Comparison of ENCODE assay signal across 9 mouse cellular contexts in the genomic region with DNA sequence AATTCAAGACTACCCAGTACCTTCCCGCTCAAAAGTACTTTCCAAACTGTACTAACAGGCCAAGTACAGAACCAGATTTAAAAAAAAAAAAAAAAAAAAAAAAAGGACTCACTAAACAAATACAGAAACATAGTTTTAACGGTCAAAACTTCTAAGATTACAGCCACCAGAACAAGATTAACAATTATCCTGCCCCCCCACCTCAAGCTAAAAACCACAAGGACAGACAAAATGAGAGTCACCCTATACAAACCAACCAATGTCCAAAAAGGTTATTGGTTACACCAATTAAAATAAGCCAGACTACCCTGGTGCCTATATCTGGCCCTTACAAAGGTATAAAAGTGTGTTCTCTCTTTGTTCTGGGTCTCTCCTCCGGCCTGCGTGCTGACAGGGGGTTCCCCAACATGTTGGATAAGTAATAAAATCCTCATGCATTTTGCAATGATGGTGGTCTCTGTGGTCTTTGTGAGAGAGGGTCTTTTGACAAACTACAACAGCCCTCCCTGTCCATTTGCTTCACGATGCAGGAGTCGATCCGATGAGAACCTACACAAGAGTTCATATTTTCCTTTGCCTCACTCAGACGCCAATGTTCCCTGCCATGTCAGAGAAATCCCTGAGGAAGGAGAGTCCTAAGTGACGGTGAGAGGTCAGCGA. TPM values are rescaled to one million over a fixed set of nuclear protein-coding genes. Genes with fewer than 3 reads are reported as not detected.
DNase-seq lines count a peak whose midpoint lies in the region; ATAC-seq and TF ChIP-seq lines count a peak whose summit lies in the region.
"Had no signal": no experiment of that assay in that cellular context is flagged by ENCODE, and none has a peak within 500 bp of the region (broad histone marks: within the 10 kb centered on the region; RNA-seq: fewer than 3 reads in every experiment).

No protein-coding gene starts in this region.

- H3K4me1 ChIP-seq in kidney, postnatal 0 days (replicated peaks; ENCODE audit: insufficient read depth, low read length): peaks cover 10% of the 10 kb centered on the region; the same call in 1 of the 2 replicates
- peaks cover 13% of the 10 kb centered on the region; the same call in 1 of the 2 replicates for H3K4me1 ChIP-seq in cortical plate, adult 2 months (ENCODE audit: control insufficient read depth, insufficient read depth, low read length)
- H3K4me1 ChIP-seq in hindbrain, embryonic 13.5 days (replicated peaks): peaks cover 54% of the 10 kb centered on the region
- peaks cover 41% of the 10 kb centered on the region for H3K4me1 ChIP-seq in midbrain, embryonic 14.5 days (ENCODE audit: control insufficient read depth, insufficient read depth, low read length)

- no peak overlapping the region for H3K4me3 ChIP-seq in kidney, postnatal 0 days (replicated peaks; ENCODE audit: low read depth, low read length)
- no peak overlapping the region for H3K4me3 ChIP-seq in cortical plate, adult 2 months (ENCODE audit: insufficient read depth, low read length)
- H3K4me3 ChIP-seq in hindbrain, embryonic 13.5 days: no peak overlapping the region
- no peak overlapping the region for H3K4me3 ChIP-seq in midbrain, embryonic 14.5 days (replicated peaks; ENCODE audit: low read depth, low read length)

- no peak overlapping the region for H3K9ac ChIP-seq in kidney, postnatal 0 days (ENCODE audit: low read depth, low read length)
- no peak overlapping the region; the same call in 1 of the 2 replicates for H3K9ac ChIP-seq in hindbrain, embryonic 13.5 days
- H3K9ac ChIP-seq in midbrain, embryonic 14.5 days (replicated peaks; ENCODE audit: low read length): no peak overlapping the region

- 73% methylated on average over 10 of the region's 10 CpGs for WGBS in kidney, postnatal 0 days
- 28% methylated on average over 10 of the region's 10 CpGs for WGBS in hindbrain, embryonic 13.5 days
- WGBS in midbrain, embryonic 14.5 days: 24% methylated on average over 10 of the region's 10 CpGs

- H3K27ac ChIP-seq in kidney, postnatal 0 days: peak overlapping the region; percentile 78
- peak overlapping the region; percentile 69; the same call in 1 of the 2 replicates for H3K27ac ChIP-seq in cortical plate, adult 2 months (ENCODE audit: insufficient read depth, low read length)
- H3K27ac ChIP-seq in hindbrain, embryonic 13.5 days: peak overlapping the region; percentile 84
- H3K27ac ChIP-seq in midbrain, embryonic 14.5 days (replicated peaks; ENCODE audit: low read depth, low read length): peak overlapping the region; percentile 62

- ATAC-seq in kidney, postnatal 0 days (replicated peaks; ENCODE audit: low FRiP score, low read depth): no peak
- ATAC-seq in hindbrain, embryonic 13.5 days (ENCODE audit: low FRiP score): no peak
- no peak for ATAC-seq in midbrain, embryonic 14.5 days (ENCODE audit: low FRiP score, low TSS enrichment)
- no peak for ATAC-seq in granulocyte monocyte progenitor cell, adult 5-6 weeks (replicated peaks; ENCODE audit: poor library complexity, severe bottlenecking)
- ATAC-seq: activated CD4-positive, CD25-positive, alpha-beta regulatory T cell, adult 4 months had no signal

- H3K27me3 ChIP-seq in kidney, postnatal 0 days (ENCODE audit: insufficient read depth, low read length): no peaks in the 10 kb centered on the region
- H3K27me3 ChIP-seq in hindbrain, embryonic 13.5 days: no peaks in the 10 kb centered on the region
- H3K27me3 ChIP-seq in midbrain, embryonic 14.5 days (ENCODE audit: control insufficient read depth, insufficient read depth, low read length): no peaks in the 10 kb centered on the region

- H3K36me3 ChIP-seq in kidney, postnatal 0 days (ENCODE audit: insufficient read depth, low read length): no peaks in the 10 kb centered on the region
- no peaks in the 10 kb centered on the region for H3K36me3 ChIP-seq in hindbrain, embryonic 13.5 days
- H3K36me3 ChIP-seq in midbrain, embryonic 14.5 days (ENCODE audit: control insufficient read depth, insufficient read depth, low read length): no peaks in the 10 kb centered on the region

- no peak for TF ChIP-seq POLR2A in cortical plate, adult 2 months (IDR thresholded peaks at IDR 0.05; ENCODE audit: extremely low read depth, insufficient read depth, low read length)

- no peak overlapping the region for H3K4me2 ChIP-seq in kidney, postnatal 0 days (ENCODE audit: low read length)
- H3K4me2 ChIP-seq in hindbrain, embryonic 13.5 days: peak overlapping the region; percentile 34
- H3K4me2 ChIP-seq in midbrain, embryonic 14.5 days (ENCODE audit: low read length): peak overlapping the region; percentile 13; the same call in 1 of the 2 replicates

- H3K9me3 ChIP-seq in kidney, postnatal 0 days (replicated peaks; ENCODE audit: low read length): no peaks in the 10 kb centered on the region
- H3K9me3 ChIP-seq in hindbrain, embryonic 13.5 days: no peaks in the 10 kb centered on the region
- no peaks in the 10 kb centered on the region for H3K9me3 ChIP-seq in midbrain, embryonic 14.5 days (ENCODE audit: control insufficient read depth, low read length)

- DNase-seq in kidney, postnatal 0 days (ENCODE audit: low spot score): no peak
- no peak for DNase-seq in kidney, postnatal 4 days
- DNase-seq in midbrain, embryonic 14.5 days: no peak
- DNase-seq in adrenal gland, adult 8-10 months: no peak
- DNase-seq in T-cell, adult 2 months (ENCODE audit: low spot score): no peak

- no peak for TF ChIP-seq CTCF in kidney, postnatal 0 days (IDR thresholded peaks at IDR 0.05; ENCODE audit: low read depth)
- TF ChIP-seq CTCF in cortical plate, adult 2 months (IDR thresholded peaks at IDR 0.05; ENCODE audit: extremely low read depth, insufficient read depth, low read length): no peak

RNA-seq across cellular contexts. Expression of a gene that starts 54.5 kb away (rescaled TPM):
- polyA plus RNA-seq in kidney, postnatal 0 days (2015; fragmentation: Nextera tagmentation; extraction: Ambion mirVana): 19.6 and 21.8 TPM in 2 replicates
- 34.7 and 35.6 TPM in 2 replicates for polyA plus RNA-seq in cortical plate, adult 2 months (2012; rRNA removed)
- 33.9 and 35.2 TPM in 2 replicates for polyA plus RNA-seq in hindbrain, embryonic 13.5 days (2015; fragmentation: Nextera tagmentation; extraction: Ambion mirVana)
- 32.8 and 42.1 TPM in 2 replicates for polyA plus RNA-seq in midbrain, embryonic 14.5 days (2014; fragmentation: Nextera tagmentation; extraction: Ambion mirVana)
- 10 to 100 TPM in 3 of 4 experiments, 1 to 10 TPM in 1; 9.5 to 13.2 (median 12.1) TPM for total RNA-seq in adrenal gland, adult 8-10 months (2022)
- total RNA-seq in granulocyte monocyte progenitor cell, adult 5-6 weeks (2014; fragmentation: Nextera tagmentation): 18.3 and 28.0 TPM in 2 replicates
- 11.7 and 13.9 TPM in 2 replicates for total RNA-seq in granulocyte monocyte progenitor cell, adult 5-6 weeks (2017)
